In genomic region chr3:134118898-134119297, GRCm38 (mm10) we compare ENCODE assay signal across 1 mouse cellular context.
TF ChIP-seq lines count a peak whose summit lies in the region.

No protein-coding gene starts in this region.

TF ChIP-seq in CH12.LX, 34 proteins besides CTCF, POLR2A, EP300 and RAD21 (continued from another document):
- TF ChIP-seq NELFE (IDR thresholded peaks at IDR 0.05; ENCODE audit: low read depth, low read length) (no peak), JUND (conservative IDR thresholded peaks at IDR 0.05; ENCODE audit: low read depth, low read length) (no peak), PAX5 (IDR thresholded peaks at IDR 0.05; ENCODE audit: low read length) (no peak), JUN (IDR thresholded peaks at IDR 0.05; ENCODE audit: insufficient read depth, low read depth, low read length) (no peak), UBTF (IDR thresholded peaks at IDR 0.05; ENCODE audit: low read depth, low read length) (no peak), NRF1 (IDR thresholded peaks at IDR 0.05; ENCODE audit: low read depth, low read length) (no peak), SIN3A (IDR thresholded peaks at IDR 0.05; ENCODE audit: low read length) (no peak)
